Mouse (Mus musculus) myocyte (in vitro differentiated cells): ENCODE results near the gene Jph4. TPM values are rescaled to one million over a fixed set of nuclear protein-coding genes. Genes with fewer than 3 reads are reported as not detected.

Experiments used
- H3K27me3 ChIP-seq: one replicate; pipeline ENCODE4 v1.6.1; 2011; ENCODE audit not compliant: control insufficient read depth, insufficient read depth, insufficient read length
- H3K36me3 ChIP-seq: one replicate; pipeline ENCODE4 v1.6.1; 2011; ENCODE audit not compliant: control insufficient read depth, insufficient read depth
- H3K4me2 ChIP-seq: one replicate; pipeline ENCODE4 v1.6.1; 2011; ENCODE audit warnings: low read depth, control low read depth
- H3K4me3 ChIP-seq: one replicate; pipeline ENCODE4 v1.5.1; 2011; ENCODE audit warnings: mild to moderate bottlenecking, control low read depth, moderate library complexity
- H3K79me2 ChIP-seq: one replicate; pipeline ENCODE4 v1.6.1; 2011; ENCODE audit not compliant: control insufficient read depth, insufficient read depth
- H3ac ChIP-seq: one replicate; pipeline ENCODE4 v1.6.1; 2011; ENCODE audit not compliant: control insufficient read depth, insufficient read length
- CEBPB ChIP-seq: IDR thresholded peaks from 2 replicates; pipeline ENCODE4 v1.6.1; 2011; ENCODE audit warnings: mild to moderate bottlenecking, moderate library complexity; ENCODE audit not compliant: poor library complexity, insufficient read depth, severe bottlenecking
- E2F4 ChIP-seq: IDR thresholded peaks from one replicate; pipeline ENCODE4 v1.6.1; 2011; ENCODE audit warnings: mild to moderate bottlenecking, control low read depth, moderate library complexity; ENCODE audit not compliant: insufficient read depth
- MAX ChIP-seq: IDR thresholded peaks from one replicate; pipeline ENCODE4 v1.6.1; 2011; ENCODE audit warnings: low read depth, mild to moderate bottlenecking, control low read depth
- MYOD1 ChIP-seq, 3 experiments: IDR thresholded peaks; one replicate each; pipeline ENCODE4 v1.6.1; 2011; ENCODE audit warnings: control low read depth in 2 of 3, low read depth in 2 of 3, mild to moderate bottlenecking in 2 of 3, moderate library complexity in 1 of 3; ENCODE audit not compliant: insufficient read length in 2 of 3, control insufficient read depth in 1 of 3
- MYOG ChIP-seq, 3 experiments: IDR thresholded peaks; one replicate each; pipeline ENCODE4 v1.6.1; 2011; ENCODE audit warnings: control low read depth in 2 of 3, low read depth in 2 of 3, mild to moderate bottlenecking in 2 of 3; ENCODE audit not compliant: insufficient read length in 2 of 3, control insufficient read depth in 1 of 3, insufficient read depth in 1 of 3
- POLR2A ChIP-seq: IDR thresholded peaks from one replicate; pipeline ENCODE4 v1.6.1; 2011; ENCODE audit warnings: low read depth, mild to moderate bottlenecking, control low read depth, moderate library complexity; ENCODE audit not compliant: insufficient read length
- POLR2AphosphoS2 ChIP-seq: IDR thresholded peaks from one replicate; pipeline ENCODE4 v1.6.1; 2011; ENCODE audit warnings: low read depth, control low read depth; ENCODE audit not compliant: insufficient read length
- REST ChIP-seq: IDR thresholded peaks from one replicate; pipeline ENCODE4 v1.6.1; 2011; ENCODE audit warnings: mild to moderate bottlenecking, control low read depth, moderate library complexity; ENCODE audit not compliant: insufficient read depth, insufficient read length
- SRF ChIP-seq: IDR thresholded peaks from one replicate; pipeline ENCODE4 v1.6.1; 2011; ENCODE audit warnings: low read depth; ENCODE audit not compliant: control insufficient read depth, insufficient read length
- TCF12 ChIP-seq: IDR thresholded peaks from one replicate; pipeline ENCODE4 v1.6.1; 2011; ENCODE audit warnings: mild to moderate bottlenecking, control low read depth; ENCODE audit not compliant: poor library complexity, insufficient read depth, severe bottlenecking
- TCF3 ChIP-seq: IDR thresholded peaks from one replicate; pipeline ENCODE4 v1.6.1; 2011; ENCODE audit warnings: low read depth, control low read depth; ENCODE audit not compliant: insufficient read length
- USF1 ChIP-seq: IDR thresholded peaks from one replicate; pipeline ENCODE4 v1.6.1; 2011; ENCODE audit warnings: low read depth, mild to moderate bottlenecking, control low read depth, moderate library complexity
- polyA plus RNA-seq: library from polyadenylated mRNA; unstranded; fragments of >200 nt; fragmentation: generic; extraction: Trizol; gene quantifications from one replicate; pipeline ENCODE4 v1.2.1, GENCODE M21; 2012; ENCODE audit warnings: missing spikeins

Gene Jph4
- polyA plus RNA-seq, 1 experiment: not detected

- H3ac ChIP-seq: no peak overlapping the region
- TF ChIP-seq SRF: no peak
- TF ChIP-seq TCF12: no peak
- TF ChIP-seq TCF3: no peak
- H3K36me3 ChIP-seq: no peaks in the 10 kb centered on the region
- H3K4me2 ChIP-seq: no peak overlapping the region
- H3K27me3 ChIP-seq: peaks cover 74% of the 10 kb centered on the region
- H3K4me3 ChIP-seq: no peak overlapping the region
- H3K79me2 ChIP-seq: no peaks in the 10 kb centered on the region
Observed at GRCm38 (mm10) chr14:55113351-55113974, 3.3 kb downstream of the Jph4 start.

- Histone ChIP-seq H3K36me3 (no peaks in the 10 kb centered on the region), H3K27me3 (peaks cover 71% of the 10 kb centered on the region), H3ac (no peak overlapping the region), H3K79me2 (no peaks in the 10 kb centered on the region), H3K4me2 (no peak overlapping the region), H3K4me3 (no peak overlapping the region)
- TF ChIP-seq TCF3 (no peak), CEBPB (no peak), POLR2A (no peak), REST (no peak), POLR2AphosphoS2 (no peak), USF1 (no peak), MAX (no peak), MYOG (IDR thresholded peaks at IDR 0.05; ENCODE audit: control insufficient read depth in 1 of 3, insufficient read depth in 1 of 3, insufficient read length in 2 of 3, low read depth in 2 of 3) (no peak), TCF12 (no peak), E2F4 (no peak)
Observed at GRCm38 (mm10) chr14:55111720-55112119, 5.0 kb downstream of the Jph4 start.

- Histone ChIP-seq H3K36me3 (no peaks in the 10 kb centered on the region), H3K4me3 (no peak overlapping the region), H3ac (no peak overlapping the region), H3K79me2 (no peaks in the 10 kb centered on the region), H3K4me2 (no peak overlapping the region), H3K27me3 (peaks cover 54% of the 10 kb centered on the region)
- TF ChIP-seq MYOD1 (IDR thresholded peaks at IDR 0.05; ENCODE audit: control insufficient read depth in 1 of 3, insufficient read length in 2 of 3, low read depth in 2 of 3) (no peak), E2F4 (no peak)
Observed at GRCm38 (mm10) chr14:55110076-55110475, 6.7 kb downstream of the Jph4 start.

GRCm38 (mm10) chr14:55109048-55109873 lies 7.5 kb downstream of the Jph4 start:
- peaks cover 46% of the 10 kb centered on the region for H3K27me3 ChIP-seq
- no peak overlapping the region for H3ac ChIP-seq
- H3K4me2 ChIP-seq: no peak overlapping the region
- H3K79me2 ChIP-seq: no peaks in the 10 kb centered on the region
- no peaks in the 10 kb centered on the region for H3K36me3 ChIP-seq
- no peak for TF ChIP-seq TCF3
- no peak for TF ChIP-seq MYOG (IDR thresholded peaks at IDR 0.05; ENCODE audit: control insufficient read depth in 1 of 3, insufficient read depth in 1 of 3, insufficient read length in 2 of 3, low read depth in 2 of 3)
- no peak for TF ChIP-seq REST
- TF ChIP-seq SRF: no peak
- no peak for TF ChIP-seq MAX
- no peak for TF ChIP-seq TCF12
- no peak for TF ChIP-seq POLR2AphosphoS2
- TF ChIP-seq E2F4: no peak
- TF ChIP-seq USF1: no peak
- TF ChIP-seq MYOD1 (IDR thresholded peaks at IDR 0.05; ENCODE audit: control insufficient read depth in 1 of 3, insufficient read length in 2 of 3, low read depth in 2 of 3): no peak
- no peak for TF ChIP-seq POLR2A
- no peak for TF ChIP-seq CEBPB
- H3K4me3 ChIP-seq: no peak overlapping the region

- Histone ChIP-seq H3K79me2 (no peaks in the 10 kb centered on the region), H3K36me3 (no peaks in the 10 kb centered on the region), H3K4me3 (no peak overlapping the region), H3ac (no peak overlapping the region), H3K4me2 (no peak overlapping the region), H3K27me3 (peaks cover 37% of the 10 kb centered on the region)
- TF ChIP-seq POLR2A: no peak
- TF ChIP-seq E2F4: no peak
- no peak for TF ChIP-seq MYOD1 (IDR thresholded peaks at IDR 0.05; ENCODE audit: control insufficient read depth in 1 of 3, insufficient read length in 2 of 3, low read depth in 2 of 3)
- no peak for TF ChIP-seq REST
- no peak for TF ChIP-seq TCF12
- no peak for TF ChIP-seq MAX
Observed at GRCm38 (mm10) chr14:55108202-55108870, 8.4 kb downstream of the Jph4 start.
